Mouse (Mus musculus) neural tube, embryonic 15.5 days (tissue): ENCODE data around the gene Tmem203. TPM values are rescaled to one million over a fixed set of nuclear protein-coding genes. Genes with fewer than 3 reads are reported as not detected.
A peak's percentile ranks its signal among the peaks of the same experiment; 100 is the strongest.
"Not testable (repeated sequence)": the region's sequence is repeated elsewhere in the genome, so short reads cannot be mapped to it uniquely, and the experiment has no call there.

Experiments
- ATAC-seq: fragments of 200-750 bp; cut with Nextera tagmentation; 2 replicates; pipeline ENCODE4 v1.8.0; 2017; ENCODE audit warnings: mild to moderate bottlenecking, moderate TSS enrichment, moderate library complexity; ENCODE audit not compliant: low FRiP score
- H3K27ac ChIP-seq: fragments of 300-500 bp; sonication (generic); replicated peaks from 2 replicates; pipeline ENCODE4 v1.5.1; 2015; ENCODE audit warnings: mild to moderate bottlenecking, inconsistent platforms
- H3K27me3 ChIP-seq: fragments of 300-500 bp; sonication (generic); replicated peaks from 2 replicates; pipeline ENCODE4 v1.6.1; 2015; ENCODE audit warnings: inconsistent platforms
- H3K36me3 ChIP-seq: fragments of 300-500 bp; sonication (generic); 2 replicates; pipeline ENCODE4 v1.6.1; 2015; ENCODE audit warnings: inconsistent platforms
- H3K4me1 ChIP-seq: fragments of 300-500 bp; sonication (generic); 2 replicates; pipeline ENCODE4 v1.6.1; 2015; ENCODE audit warnings: inconsistent platforms
- H3K4me2 ChIP-seq: fragments of 300-500 bp; sonication (generic); 2 replicates; pipeline ENCODE4 v1.6.1; 2015; ENCODE audit warnings: inconsistent platforms, mild to moderate bottlenecking, moderate library complexity
- H3K4me3 ChIP-seq: fragments of 300-500 bp; sonication (generic); replicated peaks from 2 replicates; pipeline ENCODE4 v1.5.1; 2015; ENCODE audit warnings: mild to moderate bottlenecking, inconsistent platforms
- H3K9ac ChIP-seq: fragments of 300-500 bp; sonication (generic); replicated peaks from 2 replicates; pipeline ENCODE4 v1.6.1; 2015; ENCODE audit warnings: mild to moderate bottlenecking, inconsistent platforms
- H3K9me3 ChIP-seq: fragments of 300-500 bp; sonication (generic); replicated peaks from 2 replicates; pipeline ENCODE4 v1.6.1; 2016; ENCODE audit warnings: inconsistent platforms
- WGBS: fragments of 180-500 bp; shearing (Covaris S2); methylation state at CpG from one replicate; pipeline ENCODE4 v1.1.7; 2015; ENCODE audit warnings: mixed read lengths; 5-methylcytosine and 5-hydroxymethylcytosine counted together
- polyA plus RNA-seq: library from polyadenylated mRNA; unstranded; fragments of >200 nt; fragmentation: Nextera tagmentation; extraction: Ambion mirVana; gene quantifications from 2 replicates; pipeline ENCODE4 v1.2.1, GENCODE M21; 2015

The Tmem203 gene
- polyA plus RNA-seq, 1 experiment from 2014 or later, result 17.5 TPM

DNA sequence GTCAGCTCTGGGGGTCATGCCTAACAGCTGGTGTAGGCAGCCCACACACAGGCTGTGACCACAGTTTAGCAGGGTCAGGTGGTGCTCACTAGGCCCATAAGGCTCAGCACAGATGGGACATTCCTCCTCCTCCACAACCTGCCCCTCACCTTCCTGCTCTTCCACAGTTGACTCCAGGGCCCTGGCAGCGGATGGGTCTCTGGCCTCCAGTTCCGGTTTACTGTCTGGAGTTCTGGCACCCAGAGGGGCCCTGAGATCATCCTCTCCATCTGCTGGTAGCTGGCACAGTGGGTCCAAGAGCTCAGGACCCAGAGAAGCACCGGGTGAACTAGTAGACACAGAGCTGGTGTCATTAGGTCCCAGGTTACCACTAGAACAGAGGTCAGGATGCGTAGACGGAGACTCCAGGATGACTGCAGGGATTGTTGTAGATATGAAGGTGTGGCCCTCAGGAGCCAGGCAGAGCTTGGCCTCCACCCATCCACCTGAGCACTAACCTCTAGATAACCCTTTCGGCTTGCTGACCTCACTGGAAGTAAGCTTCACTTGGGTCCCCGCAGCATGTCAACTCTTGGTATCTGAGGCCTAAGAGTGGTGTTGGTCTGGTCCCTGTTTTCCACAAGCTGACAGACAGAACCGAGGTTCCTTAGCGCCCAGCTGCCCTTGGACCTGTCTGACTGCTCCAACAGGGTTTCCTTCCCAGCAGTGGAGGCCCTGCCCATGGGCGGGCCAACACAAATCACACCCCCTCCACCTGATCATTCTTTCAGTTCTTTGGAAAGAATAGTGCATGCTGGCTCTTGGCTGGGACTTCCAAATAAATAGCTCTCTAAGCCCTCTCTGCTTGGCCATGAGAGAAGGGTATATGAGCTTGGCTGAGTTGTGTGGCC lies 8.8 kb upstream of the Tmem203 start, which contains the start of gene AL732309.1:
Gene AL732309.1 (minus strand): TSS at position 681 of the 890 bp plus-strand sequence.
- H3K36me3 ChIP-seq, result peaks cover 54% of the 10 kb centered on the region
- no peak within 1 kb of the TSS for H3K27ac ChIP-seq
- H3K9me3 ChIP-seq, result no peaks in the 10 kb centered on the region
- no peak within 1 kb of the TSS for H3K4me3 ChIP-seq
- no peak within 1 kb of the TSS for H3K4me2 ChIP-seq
- no peaks in the 10 kb centered on the region for H3K27me3 ChIP-seq
- H3K9ac ChIP-seq, result no peak within 1 kb of the TSS
- 91% methylated on average over 10 of the region's 10 CpGs for WGBS
- peaks cover 30% of the 10 kb centered on the region for H3K4me1 ChIP-seq
- ATAC-seq, result no peak

DNA sequence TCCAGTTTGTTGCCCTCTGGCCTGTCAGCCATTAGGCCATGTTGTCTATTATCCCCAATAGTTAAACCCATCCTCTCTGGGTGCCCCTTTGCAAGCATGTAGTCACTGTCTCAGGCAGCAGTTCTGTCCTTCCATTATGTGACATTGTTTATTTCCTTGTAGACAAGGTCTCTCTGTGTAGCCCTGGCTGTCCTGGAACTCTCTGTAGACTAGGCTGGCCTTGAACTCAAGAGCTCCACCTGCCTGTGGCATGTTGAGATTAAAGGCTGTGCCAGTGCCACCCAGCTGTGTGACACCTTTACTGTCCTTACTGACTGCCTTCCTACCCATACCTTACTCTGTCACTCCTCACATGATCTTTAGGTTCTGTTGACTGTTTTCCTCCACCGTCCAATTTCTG lies 2.9 kb upstream of the Tmem203 start:
- H3K4me3 ChIP-seq, result no peak overlapping the region
- H3K27ac ChIP-seq, result no peak overlapping the region
- WGBS, result 73% methylated on average over 1 of the region's 1 CpGs
- peaks cover 44% of the 10 kb centered on the region for H3K36me3 ChIP-seq
- no peak for ATAC-seq
- peaks cover 25% of the 10 kb centered on the region for H3K4me1 ChIP-seq
- no peaks in the 10 kb centered on the region for H3K9me3 ChIP-seq
- H3K27me3 ChIP-seq, result no peaks in the 10 kb centered on the region
- no peak overlapping the region for H3K4me2 ChIP-seq
- no peak overlapping the region for H3K9ac ChIP-seq

DNA sequence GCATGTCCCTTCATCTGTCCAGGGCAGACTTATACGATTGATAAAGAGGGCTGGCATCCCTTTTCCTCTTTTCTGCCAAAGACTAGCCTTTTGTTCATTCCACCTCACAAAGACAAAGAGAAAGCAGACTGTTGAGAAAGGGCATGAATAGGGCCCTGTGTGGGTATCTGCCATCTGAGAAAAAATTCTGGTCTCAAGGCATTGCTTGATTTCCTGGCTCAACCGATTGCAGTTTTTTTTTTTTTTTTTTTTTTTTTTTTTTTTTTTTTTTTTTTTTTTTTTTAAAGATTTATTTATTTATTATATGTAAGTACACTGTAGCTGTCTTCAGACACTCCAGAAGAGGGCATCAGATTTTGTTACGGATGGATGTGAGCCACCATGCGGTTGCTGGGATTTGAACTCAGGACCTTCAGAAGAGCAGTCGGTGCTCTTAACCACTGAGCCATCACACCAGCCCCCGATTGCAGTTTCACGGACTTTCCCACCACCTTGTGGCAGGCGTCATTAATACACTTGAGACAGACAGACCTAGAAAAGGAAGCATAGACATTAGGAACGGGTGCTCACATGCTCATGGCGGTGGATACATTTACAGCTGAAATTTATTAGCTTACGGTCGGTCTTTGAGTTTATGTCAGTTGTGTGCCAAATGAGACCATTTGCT lies 1.3 kb downstream of the Tmem203 start:
- Histone ChIP-seq H3K4me1 (peaks cover 30% of the 10 kb centered on the region), H3K4me2 (peak overlapping the region; percentile 95), H3K4me3 (peak overlapping the region; percentile 100), H3K36me3 (peaks cover 14% of the 10 kb centered on the region), H3K9ac (peak overlapping the region; percentile 96)
- H3K9me3 ChIP-seq, H3K27me3 ChIP-seq, H3K27ac ChIP-seq, ATAC-seq: not testable (repeated sequence)
- WGBS, result 58% methylated on average over 12 of the region's 12 CpGs

DNA sequence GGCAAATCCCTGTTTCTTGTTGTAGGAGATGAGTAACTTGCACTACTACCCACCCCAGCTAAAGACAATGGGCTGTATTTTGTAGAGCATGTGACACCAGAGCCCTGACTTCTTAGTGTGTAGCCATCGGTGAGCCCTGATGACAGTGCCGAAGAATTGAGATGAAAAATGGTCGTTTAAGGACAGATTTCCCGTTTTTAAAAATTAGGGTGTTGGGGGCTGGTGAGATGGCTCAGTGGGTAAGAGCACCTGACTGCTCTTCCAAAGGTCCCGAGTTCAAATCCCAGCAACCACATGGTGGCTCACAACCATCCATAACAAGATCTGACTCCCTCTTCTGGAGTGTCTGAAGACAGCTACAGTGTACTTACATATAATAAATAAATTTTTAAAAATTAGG lies 2.0 kb downstream of the Tmem203 start:
- H3K9me3 ChIP-seq, ATAC-seq, H3K27ac ChIP-seq, H3K36me3 ChIP-seq, H3K9ac ChIP-seq, H3K27me3 ChIP-seq, H3K4me3 ChIP-seq: not testable (repeated sequence)
- WGBS, result 88% methylated on average over 5 of the region's 5 CpGs
- peaks cover 36% of the 10 kb centered on the region for H3K4me1 ChIP-seq
- H3K4me2 ChIP-seq, result peak overlapping the region; percentile 13; the same call in 1 of the 2 replicates

DNA sequence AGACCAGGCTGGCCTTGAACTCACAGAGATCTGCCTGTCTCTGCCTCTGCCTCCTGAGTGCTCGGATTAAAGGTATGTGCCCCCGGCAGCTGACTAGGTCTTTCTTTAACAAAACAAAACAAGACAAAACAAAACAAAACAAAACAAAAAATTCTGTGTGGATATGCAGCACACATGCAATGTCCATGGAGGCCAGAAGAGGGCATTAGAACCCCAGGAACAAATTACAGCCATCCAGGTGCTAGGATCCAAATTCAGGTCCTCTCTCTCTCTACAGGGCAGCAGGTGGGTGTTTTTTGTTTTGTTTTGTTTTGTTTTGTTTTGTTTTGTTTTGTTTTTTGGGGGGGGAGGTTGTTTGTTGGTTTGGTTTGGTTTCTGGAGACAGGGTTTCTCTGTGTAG lies 3.6 kb downstream of the Tmem203 start:
- Histone ChIP-seq H3K4me1 (peaks cover 46% of the 10 kb centered on the region), H3K4me2 (no peak overlapping the region), H3K27ac (no peak overlapping the region), H3K27me3 (no peaks in the 10 kb centered on the region), H3K36me3 (no peaks in the 10 kb centered on the region), H3K4me3 (no peak overlapping the region), H3K9ac (no peak overlapping the region), H3K9me3 (no peaks in the 10 kb centered on the region)
- no peak for ATAC-seq
- 47% methylated on average over 2 of the region's 2 CpGs for WGBS

DNA sequence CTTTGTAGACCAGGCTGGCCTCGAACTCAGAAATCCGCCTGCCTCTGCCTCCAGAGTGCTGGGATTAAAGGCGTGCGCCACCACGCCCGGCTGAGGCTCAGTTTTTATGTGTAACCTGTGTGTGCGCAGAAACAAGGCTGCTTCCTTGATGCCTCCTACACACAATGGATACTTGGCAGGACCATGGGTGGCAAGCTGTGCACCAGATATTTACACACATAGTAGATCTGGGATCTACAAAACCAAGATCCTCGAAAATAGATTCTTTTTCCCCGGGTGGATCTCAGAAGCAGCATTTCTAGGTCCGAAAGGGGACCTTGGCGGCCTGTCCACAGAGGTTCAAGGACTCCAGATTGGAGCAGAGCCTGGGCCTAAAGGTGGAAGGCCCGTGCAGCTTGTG lies 6.6 kb downstream of the Tmem203 start:
- WGBS, result 47% methylated on average over 12 of the region's 12 CpGs
- peak overlapping the region; percentile 45 for H3K9ac ChIP-seq
- peak; percentile 7; the same call in 1 of the 2 replicates for ATAC-seq
- no peaks in the 10 kb centered on the region for H3K27me3 ChIP-seq
- no peaks in the 10 kb centered on the region for H3K9me3 ChIP-seq
- H3K4me3 ChIP-seq, result peak overlapping the region; percentile 85
- H3K27ac ChIP-seq, result peak overlapping the region; percentile 78
- H3K4me1 ChIP-seq, result peaks cover 56% of the 10 kb centered on the region
- peak overlapping the region; percentile 100 for H3K4me2 ChIP-seq
- H3K36me3 ChIP-seq, result no peaks in the 10 kb centered on the region

DNA sequence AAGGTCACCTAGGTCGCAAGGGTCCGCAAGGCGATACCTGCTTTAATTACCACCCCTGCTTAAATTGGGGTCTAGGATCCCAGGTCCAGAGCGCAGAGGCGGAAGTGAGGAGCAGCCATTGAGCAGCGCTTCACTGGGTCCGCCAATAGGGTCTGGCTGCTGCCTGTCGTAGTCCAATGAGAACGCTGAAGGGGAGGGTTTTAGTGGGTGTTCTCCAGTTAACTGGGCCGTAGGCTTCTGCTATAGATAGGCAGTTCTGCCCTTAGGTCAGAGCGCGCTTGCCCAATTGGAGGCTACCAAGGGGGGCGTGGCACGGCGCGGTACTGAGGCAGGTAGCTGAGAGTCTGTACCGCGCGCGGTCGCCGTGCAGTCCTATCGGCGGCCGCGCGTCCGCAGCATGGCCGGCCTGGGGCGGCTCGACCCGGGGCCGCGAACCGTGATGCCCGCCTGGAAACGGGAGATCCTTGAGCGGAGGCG lies 7.1 kb downstream of the Tmem203 start, which contains the start of gene Tprn:
Gene Tprn (plus strand): TSS at position 328 of the 477 bp plus-strand sequence.
- H3K4me1 ChIP-seq, result peaks cover 56% of the 10 kb centered on the region
- ATAC-seq, result peak; percentile 99

DNA sequence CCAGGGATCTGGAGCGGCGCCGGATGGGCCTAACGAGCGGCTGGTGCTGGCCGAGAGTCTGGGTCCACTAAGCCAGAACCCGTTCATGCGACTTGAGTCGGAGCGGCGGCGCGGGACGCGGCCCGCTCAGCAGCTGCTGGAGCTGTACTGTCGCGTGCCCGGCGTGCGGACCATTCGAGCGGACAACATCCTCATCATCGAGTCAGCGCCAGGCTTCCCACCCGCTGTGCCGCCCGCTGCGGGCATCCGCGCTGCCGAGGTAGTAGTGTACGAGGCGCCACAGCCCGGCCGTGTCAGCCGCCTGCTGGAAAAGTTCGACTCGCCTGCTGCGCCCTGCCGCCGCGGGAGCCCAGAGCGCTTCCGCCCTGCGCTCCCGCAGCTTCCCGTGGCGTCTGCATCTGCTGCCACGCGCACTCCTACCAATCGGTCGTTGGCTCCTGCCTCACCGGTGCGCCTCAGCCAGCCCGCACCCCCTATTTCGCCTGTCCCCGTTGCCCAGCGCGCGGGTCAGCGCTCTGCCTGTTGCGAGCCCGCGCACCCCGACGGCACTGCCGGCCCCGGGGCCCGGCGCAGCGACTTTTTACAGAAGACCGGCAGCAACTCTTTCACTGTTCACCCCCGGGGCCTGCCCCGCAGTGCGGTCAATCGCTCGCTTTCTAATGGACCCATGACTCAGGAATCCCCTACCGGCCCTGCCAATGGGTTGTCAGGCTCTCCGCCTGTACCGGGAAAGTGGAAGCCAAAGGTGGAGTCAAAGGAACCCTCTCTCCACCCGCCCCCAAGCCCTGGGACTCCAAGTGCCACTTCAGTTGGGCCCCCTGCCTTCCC lies 7.8 kb downstream of the Tmem203 start:
- no peaks in the 10 kb centered on the region for H3K9me3 ChIP-seq
- peak overlapping the region; percentile 85 for H3K4me3 ChIP-seq
- H3K27me3 ChIP-seq, result no peaks in the 10 kb centered on the region
- 0 out of 2 replicates have a peak, but pooled peaks cover 3% of the 10 kb centered on the region for H3K36me3 ChIP-seq
- ATAC-seq, result peak; percentile 33
- H3K4me2 ChIP-seq, result peak overlapping the region; percentile 100
- peak overlapping the region; percentile 79 for H3K27ac ChIP-seq
- under 1% methylated on average over 82 of the region's 82 CpGs for WGBS
- H3K4me1 ChIP-seq, result peaks cover 63% of the 10 kb centered on the region
- peak overlapping the region; percentile 78 for H3K9ac ChIP-seq

More for the DNA sequence above, 7.1 kb downstream of the Tmem203 start, which contains the start of gene Tprn:
- H3K9me3 ChIP-seq, result no peaks in the 10 kb centered on the region
- H3K4me2 ChIP-seq, result peak within 1 kb of the TSS; percentile 100
- peak within 1 kb of the TSS; percentile 79 for H3K27ac ChIP-seq
- peak within 1 kb of the TSS; percentile 85 for H3K4me3 ChIP-seq
- H3K36me3 ChIP-seq, result no peaks in the 10 kb centered on the region
- H3K27me3 ChIP-seq, result no peaks in the 10 kb centered on the region
- WGBS, result under 1% methylated on average over 39 of the region's 39 CpGs
- H3K9ac ChIP-seq, result peak within 1 kb of the TSS; percentile 78

DNA sequence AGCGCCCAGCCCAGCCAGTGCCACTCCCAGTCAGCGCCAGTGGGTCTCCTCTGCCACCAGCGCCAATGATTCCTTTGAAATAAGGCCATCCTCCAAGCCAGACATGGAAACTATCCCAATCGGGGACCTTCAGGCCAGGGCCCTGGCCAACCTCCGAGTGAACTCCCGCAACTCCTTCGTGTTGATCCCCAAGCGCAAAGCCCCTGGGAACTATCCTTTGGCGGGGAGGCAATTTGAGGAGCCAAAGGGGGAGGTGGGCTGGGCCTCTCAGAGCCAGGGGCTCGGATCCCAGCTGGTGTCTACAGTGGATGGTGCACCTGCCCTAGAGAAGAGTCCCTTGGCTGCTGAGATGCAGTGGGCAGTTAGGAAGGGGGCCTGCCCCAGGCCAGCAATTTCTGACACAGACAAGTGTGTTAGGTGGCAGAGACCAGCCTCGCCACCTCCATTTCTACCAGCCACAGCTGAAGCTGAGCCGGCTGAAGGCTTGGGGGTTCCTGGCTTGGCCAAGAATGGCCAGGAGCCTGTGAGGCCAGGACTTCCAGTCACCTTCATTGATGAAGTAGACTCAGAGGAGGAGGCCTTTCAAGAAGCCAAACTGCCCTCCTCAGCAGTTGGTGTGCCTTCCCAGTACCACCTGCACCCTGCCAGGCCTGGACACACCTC lies 8.5 kb downstream of the Tmem203 start:
- ATAC-seq, result no peak
- H3K27ac ChIP-seq, result no peak overlapping the region
- H3K4me1 ChIP-seq, result peaks cover 61% of the 10 kb centered on the region

DNA sequence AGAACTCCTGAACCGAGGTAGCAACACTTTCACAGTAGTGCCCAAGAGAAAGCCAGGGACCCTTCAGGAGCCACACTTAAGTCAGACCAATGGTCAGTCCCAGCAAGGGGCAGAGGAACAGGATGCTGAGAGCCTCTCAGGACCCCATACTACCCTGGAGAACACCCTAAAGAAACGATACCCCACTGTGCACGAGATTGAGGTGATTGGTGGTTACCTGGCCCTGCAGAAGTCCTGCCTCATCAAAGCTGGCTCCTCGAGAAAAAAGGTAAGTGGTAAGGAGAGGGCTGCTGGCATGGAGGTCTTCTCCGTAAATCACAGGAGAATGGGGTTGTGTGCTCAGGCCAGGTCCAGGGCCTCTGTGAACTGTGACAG lies 9.0 kb downstream of the Tmem203 start:
- ATAC-seq, result no peak
- Histone ChIP-seq H3K9me3 (no peaks in the 10 kb centered on the region), H3K27me3 (no peaks in the 10 kb centered on the region), H3K4me2 (peak overlapping the region; percentile 100), H3K27ac (no peak overlapping the region), H3K4me3 (peak overlapping the region; percentile 85), H3K4me1 (peaks cover 61% of the 10 kb centered on the region), H3K36me3 (peaks cover 10% of the 10 kb centered on the region), H3K9ac (peak overlapping the region; percentile 78; the same call in 1 of the 2 replicates)
- 73% methylated on average over 5 of the region's 5 CpGs for WGBS

More for the DNA sequence above, 8.5 kb downstream of the Tmem203 start:
- peak overlapping the region; percentile 85 for H3K4me3 ChIP-seq
- no peaks in the 10 kb centered on the region for H3K27me3 ChIP-seq
- 0 out of 2 replicates have a peak, but pooled peaks cover 5% of the 10 kb centered on the region for H3K36me3 ChIP-seq
- peak overlapping the region; percentile 100 for H3K4me2 ChIP-seq
- H3K9me3 ChIP-seq, result no peaks in the 10 kb centered on the region
- WGBS, result 12% methylated on average over 12 of the region's 12 CpGs
- H3K9ac ChIP-seq, result peak overlapping the region; percentile 78
